Mouse (Mus musculus) thymus, postnatal 10 days (tissue): ENCODE measurements around the gene Fam160a1.

Source experiments
- DNase-seq, 2 experiments: peaks; one replicate each; pipeline ENCODE4 v3.0.0; 2021; ENCODE audit warnings: low spot score in 2 of 2

Gene Fam160a1

GRCm38 (mm10) chr3:85679960-85680359, 137.1 kb downstream of the Fam160a1 start:
- DNase-seq: no peak

GRCm38 (mm10) chr3:85679312-85679933, 137.7 kb downstream of the Fam160a1 start:
- DNase-seq: no peak

GRCm38 (mm10) chr3:85677952-85678351, 139.1 kb downstream of the Fam160a1 start:
- no peak for DNase-seq

- no peak for DNase-seq
Measured at GRCm38 (mm10) chr3:85677133-85677532, 140.0 kb downstream of the Fam160a1 start.

GRCm38 (mm10) chr3:85669844-85670243, 147.2 kb downstream of the Fam160a1 start:
- no peak for DNase-seq

- DNase-seq: no peak
Measured at GRCm38 (mm10) chr3:85667683-85668082, 149.4 kb downstream of the Fam160a1 start.

- DNase-seq: no peak
Measured at GRCm38 (mm10) chr3:85666736-85667135, 150.4 kb downstream of the Fam160a1 start.

GRCm38 (mm10) chr3:85666166-85666565, 150.9 kb downstream of the Fam160a1 start:
- DNase-seq: no peak

- DNase-seq: no peak
Measured at GRCm38 (mm10) chr3:85664591-85665171, 152.4 kb downstream of the Fam160a1 start.

- no peak for DNase-seq
Measured at GRCm38 (mm10) chr3:85663826-85664225, 153.3 kb downstream of the Fam160a1 start.

- no peak for DNase-seq
Measured at GRCm38 (mm10) chr3:85661926-85662813, 154.9 kb downstream of the Fam160a1 start.

GRCm38 (mm10) chr3:85659681-85660080, 157.4 kb downstream of the Fam160a1 start:
- DNase-seq: no peak

- no peak for DNase-seq
Measured at GRCm38 (mm10) chr3:85655538-85655937, 161.6 kb downstream of the Fam160a1 start.

- DNase-seq: no peak
Measured at GRCm38 (mm10) chr3:85652727-85653665, 164.1 kb downstream of the Fam160a1 start.

GRCm38 (mm10) chr3:85649176-85649575, 167.9 kb downstream of the Fam160a1 start:
- no peak for DNase-seq

GRCm38 (mm10) chr3:85645517-85646004, 171.5 kb downstream of the Fam160a1 start:
- DNase-seq: no peak

GRCm38 (mm10) chr3:85644814-85645213, 172.3 kb downstream of the Fam160a1 start:
- DNase-seq: no peak

GRCm38 (mm10) chr3:85641751-85642150, 175.3 kb downstream of the Fam160a1 start:
- DNase-seq: no peak

GRCm38 (mm10) chr3:85636716-85637447, 180.2 kb downstream of the Fam160a1 start:
- DNase-seq: no peak

- no peak for DNase-seq
Measured at GRCm38 (mm10) chr3:85635591-85635990, 181.5 kb downstream of the Fam160a1 start.

- DNase-seq: no peak
Measured at GRCm38 (mm10) chr3:85635126-85635419, 182.0 kb downstream of the Fam160a1 start.
